Mouse (Mus musculus): ENCODE results near the gene Zbtb5.

DNA sequence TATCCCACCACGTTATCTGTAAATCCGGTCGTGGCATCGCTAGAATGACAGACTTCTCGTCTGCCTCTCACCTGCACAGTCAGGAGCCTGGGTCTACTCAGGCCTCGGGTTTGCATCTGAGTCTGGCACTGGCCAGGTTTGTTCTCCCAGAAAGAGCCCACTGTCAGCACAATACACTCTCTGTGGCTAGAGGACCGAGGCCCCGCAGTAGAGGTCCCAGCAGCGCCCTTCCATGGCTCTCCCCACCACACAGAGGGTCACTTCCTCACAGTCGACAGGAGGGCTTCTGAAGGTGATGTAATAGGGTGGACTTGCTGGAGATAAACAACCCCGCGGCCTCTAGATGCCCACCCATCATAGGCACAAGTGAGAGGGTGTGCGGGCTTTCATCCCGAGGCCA is 38.3 kb downstream of the Zbtb5 start:
- TF ChIP-seq CTCF (IDR thresholded peaks at IDR 0.05; ENCODE audit: extremely low read depth, insufficient read length, insufficient replicate concordance, low read depth, low read length) (no peak), POLR2A (IDR thresholded peaks at IDR 0.05; ENCODE audit: low read depth, low read length) (no peak)

Measured in small intestine, adult 2 months (tissue).